Mouse (Mus musculus) embryonic facial prominence, embryonic 12.5 days (tissue): ENCODE measurements around the gene Azin2. TPM values are rescaled to one million over a fixed set of nuclear protein-coding genes. Genes with fewer than 3 reads are reported as not detected.

ENCODE experiments used
- ATAC-seq: fragments of 200-750 bp; cut with Nextera tagmentation; 2 replicates; pipeline ENCODE4 v1.8.0; 2017; ENCODE audit not compliant: insufficient number of reproducible peaks, insufficient read depth, low FRiP score, low TSS enrichment
- H3K27ac ChIP-seq: fragments of 300-500 bp; sonication (generic); 2 replicates; pipeline ENCODE4 v1.5.1; 2016; ENCODE audit warnings: mild to moderate bottlenecking
- H3K27me3 ChIP-seq: fragments of 300-500 bp; sonication (generic); 2 replicates; pipeline ENCODE4 v1.6.1; 2016; ENCODE audit warnings: mild to moderate bottlenecking, moderate library complexity
- H3K36me3 ChIP-seq: fragments of 300-500 bp; sonication (generic); 2 replicates; pipeline ENCODE4 v1.6.1; 2016; ENCODE audit warnings: mild to moderate bottlenecking
- H3K4me1 ChIP-seq: fragments of 300-500 bp; sonication (generic); 2 replicates; pipeline ENCODE4 v1.6.1; 2016
- H3K4me2 ChIP-seq: fragments of 300-500 bp; sonication (generic); replicated peaks from 2 replicates; pipeline ENCODE4 v1.6.1; 2016; ENCODE audit warnings: mild to moderate bottlenecking, moderate library complexity
- H3K4me3 ChIP-seq: fragments of 300-500 bp; sonication (generic); 2 replicates; pipeline ENCODE4 v1.5.1; 2016; ENCODE audit warnings: mild to moderate bottlenecking
- H3K9ac ChIP-seq: fragments of 300-500 bp; sonication (generic); 2 replicates; pipeline ENCODE4 v1.6.1; 2016; ENCODE audit warnings: mild to moderate bottlenecking, moderate library complexity
- H3K9me3 ChIP-seq: fragments of 300-500 bp; sonication (generic); 2 replicates; pipeline ENCODE4 v1.6.1; 2016; ENCODE audit warnings: mild to moderate bottlenecking, moderate library complexity
- WGBS: fragments of 180-500 bp; shearing (Covaris S2); methylation state at CpG from one replicate; pipeline ENCODE4 v1.1.7; 2016; 5-methylcytosine and 5-hydroxymethylcytosine counted together
- polyA plus RNA-seq: library from polyadenylated mRNA; unstranded; fragments of >200 nt; fragmentation: Nextera tagmentation; extraction: Ambion mirVana; gene quantifications from 2 replicates; pipeline ENCODE4 v1.2.1, GENCODE M21; 2016

Azin2 gene
- polyA plus RNA-seq, 1 experiment from 2014 or later, result 28.8 TPM

GRCm38 (mm10) chr4:128977217-128977616 lies 15.0 kb upstream of the Azin2 start:
- no peaks in the 10 kb centered on the region for H3K36me3 ChIP-seq
- H3K4me3 ChIP-seq, result no peak overlapping the region
- no peak overlapping the region for H3K27ac ChIP-seq
- no peak overlapping the region for H3K4me2 ChIP-seq
- no peaks in the 10 kb centered on the region for H3K9me3 ChIP-seq
- H3K9ac ChIP-seq, result no peak overlapping the region
- 71% methylated on average over 3 of the region's 3 CpGs for WGBS
- no peak for ATAC-seq
- no peaks in the 10 kb centered on the region for H3K4me1 ChIP-seq
- H3K27me3 ChIP-seq, result no peaks in the 10 kb centered on the region

DNA sequence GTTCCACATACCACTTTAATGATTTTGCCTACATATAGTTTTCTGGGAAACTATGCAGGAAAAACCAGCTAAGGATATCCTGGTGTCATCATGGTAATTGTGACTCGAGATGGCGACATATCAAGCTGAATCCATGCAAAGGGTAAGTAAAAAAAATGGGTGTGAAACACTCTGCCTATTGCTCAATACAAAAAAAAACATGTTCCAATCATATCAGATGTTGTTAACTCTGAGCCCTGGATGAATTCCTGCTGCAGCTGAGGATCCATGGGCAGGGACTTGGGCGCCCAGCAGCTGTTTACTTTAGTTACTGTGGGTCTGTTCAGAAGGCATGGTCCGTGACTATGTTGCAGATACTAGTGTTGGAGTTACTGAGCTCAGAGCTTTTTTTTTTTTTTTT lies 14.3 kb upstream of the Azin2 start:
- no peak overlapping the region for H3K4me2 ChIP-seq
- WGBS, result 84% methylated on average over 4 of the region's 4 CpGs
- H3K9me3 ChIP-seq, result no peaks in the 10 kb centered on the region
- H3K36me3 ChIP-seq, result no peaks in the 10 kb centered on the region
- no peaks in the 10 kb centered on the region for H3K27me3 ChIP-seq
- H3K27ac ChIP-seq, result no peak overlapping the region
- H3K4me3 ChIP-seq, result no peak overlapping the region
- no peak overlapping the region for H3K9ac ChIP-seq
- H3K4me1 ChIP-seq, result no peaks in the 10 kb centered on the region
- no peak for ATAC-seq

DNA sequence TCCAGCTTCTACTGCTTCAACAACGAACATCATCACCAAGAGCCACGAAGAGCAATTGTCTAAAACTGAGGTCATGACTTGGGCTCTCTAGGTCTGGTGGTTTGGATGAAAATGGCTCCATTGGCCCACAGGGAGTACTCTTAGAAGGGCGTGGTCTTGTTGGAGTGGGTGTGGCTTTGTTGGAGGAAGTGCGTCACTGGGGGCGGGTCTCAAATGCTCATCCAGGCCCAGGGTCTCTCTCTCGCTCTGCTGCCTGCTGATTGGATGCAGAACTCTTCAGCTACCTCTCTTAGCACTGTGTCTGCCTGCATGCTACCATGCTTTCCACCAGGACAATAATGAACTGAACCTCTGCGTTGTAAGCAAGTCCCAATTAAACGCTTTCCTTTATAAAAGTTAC lies 12.4 kb upstream of the Azin2 start:
- H3K27ac ChIP-seq, result no peak overlapping the region
- no peak for ATAC-seq
- H3K9me3 ChIP-seq, result no peaks in the 10 kb centered on the region
- H3K4me1 ChIP-seq, result no peaks in the 10 kb centered on the region
- no peak overlapping the region for H3K9ac ChIP-seq
- H3K4me3 ChIP-seq, result no peak overlapping the region
- no peaks in the 10 kb centered on the region for H3K27me3 ChIP-seq
- 80% methylated on average over 8 of the region's 8 CpGs for WGBS
- no peaks in the 10 kb centered on the region for H3K36me3 ChIP-seq
- no peak overlapping the region for H3K4me2 ChIP-seq

GRCm38 (mm10) chr4:128971065-128971694 lies 8.9 kb upstream of the Azin2 start:
- Histone ChIP-seq H3K27ac (no peak overlapping the region), H3K36me3 (no peaks in the 10 kb centered on the region), H3K9me3 (no peaks in the 10 kb centered on the region), H3K4me2 (no peak overlapping the region), H3K9ac (no peak overlapping the region), H3K4me3 (no peak overlapping the region), H3K4me1 (peaks cover 11% of the 10 kb centered on the region; the same call in 1 of the 2 replicates), H3K27me3 (no peaks in the 10 kb centered on the region)
- WGBS, result 40% methylated on average over 14 of the region's 14 CpGs
- no peak for ATAC-seq

- Histone ChIP-seq H3K27ac (no peak overlapping the region), H3K4me2 (no peak overlapping the region), H3K4me1 (peaks cover 11% of the 10 kb centered on the region; the same call in 1 of the 2 replicates), H3K9me3 (no peaks in the 10 kb centered on the region), H3K9ac (no peak overlapping the region), H3K27me3 (no peaks in the 10 kb centered on the region), H3K4me3 (no peak overlapping the region), H3K36me3 (no peaks in the 10 kb centered on the region)
- no peak for ATAC-seq
- WGBS, result 73% methylated on average over 7 of the region's 8 CpGs
Measured at GRCm38 (mm10) chr4:128970417-128970807, 8.2 kb upstream of the Azin2 start.

DNA sequence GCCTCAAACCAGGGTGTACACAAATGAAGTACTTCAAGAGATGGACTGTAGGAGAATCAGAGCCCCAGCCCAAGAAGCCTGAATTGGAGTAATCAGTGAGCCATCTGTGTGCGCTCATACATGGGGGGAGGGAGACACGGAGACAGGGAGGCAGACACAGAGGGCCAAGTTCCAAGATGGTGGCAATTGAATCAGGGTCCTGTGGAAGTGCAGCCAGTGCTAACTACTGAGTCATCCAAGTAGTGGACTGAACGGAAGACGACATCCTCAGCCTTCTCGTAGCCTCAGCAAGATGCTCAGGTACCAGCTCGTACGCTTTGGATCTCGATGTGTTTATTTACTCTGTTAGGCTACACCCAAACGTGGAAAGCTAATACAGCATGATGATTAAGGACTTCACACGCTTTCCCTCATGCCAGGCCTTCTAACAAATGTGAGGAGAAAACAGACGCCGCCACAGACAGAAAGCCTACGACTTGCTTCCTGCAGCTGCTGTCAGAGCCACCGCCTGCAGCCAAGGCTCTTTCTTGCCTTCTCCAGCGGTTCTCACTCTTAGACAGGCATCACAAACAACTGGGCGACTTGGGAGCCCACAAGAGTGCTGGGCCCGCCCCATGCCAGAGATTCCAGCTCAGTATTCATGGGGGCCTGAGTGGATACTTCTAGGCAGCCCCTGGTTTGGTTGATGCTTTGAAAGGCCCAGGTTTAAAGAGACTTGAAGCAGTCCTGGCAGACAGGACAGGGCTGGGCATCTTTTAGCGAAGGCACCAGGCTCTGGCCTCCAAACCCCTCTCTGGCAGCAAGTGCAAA lies 7.6 kb upstream of the Azin2 start:
- no peak for ATAC-seq
- Histone ChIP-seq H3K27me3 (no peaks in the 10 kb centered on the region), H3K27ac (no peak overlapping the region), H3K9me3 (no peaks in the 10 kb centered on the region), H3K36me3 (no peaks in the 10 kb centered on the region), H3K4me3 (no peak overlapping the region), H3K4me2 (no peak overlapping the region), H3K4me1 (peaks cover 11% of the 10 kb centered on the region; the same call in 1 of the 2 replicates), H3K9ac (no peak overlapping the region)
- WGBS, result 59% methylated on average over 18 of the region's 18 CpGs

DNA sequence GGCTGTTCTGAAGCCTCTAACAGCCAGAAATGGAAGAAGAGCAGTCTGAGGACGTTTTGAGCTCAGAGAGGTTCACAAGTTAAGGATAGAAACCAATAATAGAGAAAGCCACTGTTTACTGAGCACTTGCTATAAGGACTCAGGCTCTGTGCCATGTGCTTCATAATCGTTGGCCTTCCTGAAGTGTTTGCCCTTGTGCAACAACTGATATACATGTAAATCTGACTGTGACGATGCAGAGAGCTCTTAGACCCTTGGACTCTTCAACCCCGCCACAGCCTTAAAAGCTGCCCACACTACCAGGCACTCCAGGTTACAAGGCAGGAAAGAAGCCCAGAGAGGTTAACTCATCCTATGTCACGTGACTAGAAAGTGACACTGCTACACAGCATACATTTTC lies 6.8 kb upstream of the Azin2 start:
- Histone ChIP-seq H3K4me1 (peaks cover 11% of the 10 kb centered on the region; the same call in 1 of the 2 replicates), H3K4me3 (no peak overlapping the region), H3K9me3 (no peaks in the 10 kb centered on the region), H3K27me3 (no peaks in the 10 kb centered on the region), H3K4me2 (no peak overlapping the region), H3K27ac (no peak overlapping the region), H3K36me3 (no peaks in the 10 kb centered on the region), H3K9ac (no peak overlapping the region)
- no peak for ATAC-seq
- WGBS, result 78% methylated on average over 5 of the region's 5 CpGs

- no peaks in the 10 kb centered on the region for H3K27me3 ChIP-seq
- ATAC-seq, result no peak
- H3K4me3 ChIP-seq, result no peak overlapping the region
- H3K4me2 ChIP-seq, result no peak overlapping the region
- no peaks in the 10 kb centered on the region for H3K36me3 ChIP-seq
- H3K9ac ChIP-seq, result no peak overlapping the region
- no peaks in the 10 kb centered on the region for H3K9me3 ChIP-seq
- H3K27ac ChIP-seq, result peak overlapping the region; percentile 46; the same call in 1 of the 2 replicates
- H3K4me1 ChIP-seq, result peaks cover 16% of the 10 kb centered on the region; the same call in 1 of the 2 replicates
- 38% methylated on average over 7 of the region's 7 CpGs for WGBS
Measured at GRCm38 (mm10) chr4:128966751-128967150, 4.5 kb upstream of the Azin2 start.

- peak overlapping the region; percentile 70 for H3K4me3 ChIP-seq
- H3K27ac ChIP-seq, result peak overlapping the region; percentile 88
- no peaks in the 10 kb centered on the region for H3K27me3 ChIP-seq
- ATAC-seq, result no peak
- WGBS, result 7% methylated on average over 9 of the region's 9 CpGs
- H3K4me2 ChIP-seq, result peak overlapping the region; percentile 93
- no peaks in the 10 kb centered on the region for H3K36me3 ChIP-seq
- H3K9me3 ChIP-seq, result no peaks in the 10 kb centered on the region
- peak overlapping the region; percentile 76 for H3K9ac ChIP-seq
- peaks cover 35% of the 10 kb centered on the region for H3K4me1 ChIP-seq
Measured at GRCm38 (mm10) chr4:128962926-128963290, 666 bp upstream of the Azin2 start.

GRCm38 (mm10) chr4:128961301-128962028 lies 777 bp downstream of the Azin2 start:
- peak overlapping the region; percentile 76 for H3K9ac ChIP-seq
- WGBS, result 4% methylated on average over 16 of the region's 16 CpGs
- peaks cover 35% of the 10 kb centered on the region for H3K4me1 ChIP-seq
- peak overlapping the region; percentile 93 for H3K4me2 ChIP-seq
- H3K9me3 ChIP-seq, result no peaks in the 10 kb centered on the region
- no peak for ATAC-seq
- H3K27ac ChIP-seq, result peak overlapping the region; percentile 88; the same call in 1 of the 2 replicates
- no peaks in the 10 kb centered on the region for H3K27me3 ChIP-seq
- no peaks in the 10 kb centered on the region for H3K36me3 ChIP-seq
- H3K4me3 ChIP-seq, result peak overlapping the region; percentile 70

GRCm38 (mm10) chr4:128959676-128960075 lies 2.6 kb downstream of the Azin2 start:
- H3K9ac ChIP-seq, result no peak overlapping the region
- no peaks in the 10 kb centered on the region for H3K9me3 ChIP-seq
- no peaks in the 10 kb centered on the region for H3K27me3 ChIP-seq
- H3K4me3 ChIP-seq, result no peak overlapping the region
- H3K36me3 ChIP-seq, result no peaks in the 10 kb centered on the region
- no peak overlapping the region for H3K27ac ChIP-seq
- no peak overlapping the region for H3K4me2 ChIP-seq
- 91% methylated on average over 17 of the region's 17 CpGs for WGBS
- peaks cover 33% of the 10 kb centered on the region for H3K4me1 ChIP-seq
- ATAC-seq, result no peak
